Mouse (Mus musculus) limb, embryonic 14.5 days (tissue): Measurements from ENCODE around the gene Bcorl1. TPM values are rescaled to one million over a fixed set of nuclear protein-coding genes. Genes with fewer than 3 reads are reported as not detected.

ENCODE experiments used
- ATAC-seq: fragments of 200-750 bp; cut with Nextera tagmentation; 2 replicates; pipeline ENCODE4 v1.8.0; 2017; ENCODE audit warnings: low read depth, moderate number of reproducible peaks, moderate TSS enrichment; ENCODE audit not compliant: low FRiP score
- DNase-seq: peaks from one replicate; pipeline ENCODE4 v3.0.0-alpha.2; 2015; ENCODE audit warnings: low spot score
- H3K27ac ChIP-seq: fragments of 300-500 bp; sonication (generic); replicated peaks from 2 replicates; pipeline ENCODE4 v1.5.1; 2014; ENCODE audit warnings: low read depth, mild to moderate bottlenecking, low read length, moderate library complexity, mixed read lengths
- H3K27me3 ChIP-seq: fragments of 300-500 bp; sonication (generic); 2 replicates; pipeline ENCODE4 v1.6.1; 2014; ENCODE audit warnings: low read length, mixed read lengths; ENCODE audit not compliant: control insufficient read depth, insufficient read depth
- H3K36me3 ChIP-seq: fragments of 300-500 bp; sonication (generic); 2 replicates; pipeline ENCODE4 v1.6.1; 2014; ENCODE audit warnings: mild to moderate bottlenecking, low read length, moderate library complexity, mixed read lengths; ENCODE audit not compliant: control insufficient read depth, insufficient read depth
- H3K4me1 ChIP-seq: fragments of 300-500 bp; sonication (generic); 2 replicates; pipeline ENCODE4 v1.6.1; 2014; ENCODE audit warnings: antibody characterized with exemption, low read length, mixed read lengths; ENCODE audit not compliant: control insufficient read depth, insufficient read depth
- H3K4me2 ChIP-seq: fragments of 300-500 bp; sonication (generic); replicated peaks from 2 replicates; pipeline ENCODE4 v1.6.1; 2014; ENCODE audit warnings: low read depth, mild to moderate bottlenecking, low read length, moderate library complexity; ENCODE audit not compliant: severe bottlenecking
- H3K4me3 ChIP-seq: fragments of 300-500 bp; sonication (generic); replicated peaks from 2 replicates; pipeline ENCODE4 v1.5.1; 2014; ENCODE audit warnings: low read length
- H3K9ac ChIP-seq: fragments of 300-500 bp; sonication (generic); 2 replicates; pipeline ENCODE4 v1.6.1; 2014; ENCODE audit warnings: mild to moderate bottlenecking, low read depth, low read length, moderate library complexity; ENCODE audit not compliant: severe bottlenecking
- H3K9me3 ChIP-seq: fragments of 300-500 bp; sonication (generic); 2 replicates; pipeline ENCODE4 v1.6.1; 2016; ENCODE audit warnings: low read length; ENCODE audit not compliant: control insufficient read depth
- POLR2A ChIP-seq: fragments of 200-500 bp; IDR thresholded peaks from 2 replicates; pipeline ENCODE4 v1.8.0; 2012; ENCODE audit warnings: inconsistent platforms, mild to moderate bottlenecking, moderate library complexity, borderline replicate concordance; ENCODE audit not compliant: insufficient read depth, insufficient read length; ENCODE audit errors: extremely low read depth
- WGBS: fragments of 180-500 bp; shearing (Covaris S2); extraction: QIAGEN DNeasy Blood & Tissue Kit; methylation state at CpG from one replicate; pipeline ENCODE4 v1.1.7; 2014; 5-methylcytosine and 5-hydroxymethylcytosine counted together
- polyA plus RNA-seq, 2 experiments: library from polyadenylated mRNA; depleted of rRNA in 1 of 2; stranded (reverse) in 1 of 2; unstranded in 1 of 2; fragments of >200 nt; fragmentation: Nextera tagmentation in 1 of 2; extraction: Ambion mirVana in 1 of 2; gene quantifications; 2 replicates each; pipeline versions ENCODE4 v1.2.1 to v1.2.3; 2012 to 2014

Gene Bcorl1
- polyA plus RNA-seq, 2 experiments: 6.8 to 7.9 TPM

DNA sequence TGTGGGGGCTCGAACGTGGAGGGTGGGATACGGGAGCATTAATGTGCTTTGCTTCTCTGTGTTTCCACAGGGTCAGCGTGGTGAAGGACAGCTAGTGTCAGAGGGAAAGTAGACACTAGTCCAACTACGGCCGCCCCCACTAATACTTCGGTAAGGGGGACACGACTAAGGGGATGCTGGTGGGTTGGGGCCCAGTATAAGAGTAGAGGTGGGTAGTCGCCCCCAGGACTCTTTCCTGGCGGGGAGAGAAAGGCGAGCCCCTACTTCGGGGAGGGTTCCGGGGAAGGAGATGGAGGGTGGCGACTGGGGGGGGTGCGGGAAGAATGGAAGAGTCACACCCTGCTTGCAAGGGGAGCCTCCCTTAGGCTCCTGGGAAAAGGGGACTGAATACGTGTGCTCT is 1.6 kb downstream of the Bcorl1 start:
- Histone ChIP-seq H3K27me3 (no peaks in the 10 kb centered on the region), H3K4me2 (peak overlapping the region; percentile 68), H3K9ac (peak overlapping the region; percentile 55; the same call in 1 of the 2 replicates), H3K9me3 (no peaks in the 10 kb centered on the region), H3K4me1 (0 out of 2 replicates have a peak, but pooled peaks cover 5% of the 10 kb centered on the region), H3K4me3 (peak overlapping the region; percentile 52), H3K36me3 (no peaks in the 10 kb centered on the region), H3K27ac (no peak overlapping the region)
- WGBS: 32% methylated on average over 15 of the region's 16 CpGs
- ATAC-seq (no peak), DNase-seq (no peak)
- TF ChIP-seq POLR2A: no peak

GRCm38 (mm10) chrX:48343461-48343952 is 2.3 kb downstream of the Bcorl1 start:
- peak; percentile 56; the same call in 1 of the 2 replicates for TF ChIP-seq POLR2A
- Histone ChIP-seq H3K27ac (peak overlapping the region; percentile 52; the same call in 1 of the 2 replicates), H3K36me3 (no peaks in the 10 kb centered on the region), H3K4me3 (peak overlapping the region; percentile 52), H3K4me1 (0 out of 2 replicates have a peak, but pooled peaks cover 5% of the 10 kb centered on the region), H3K9ac (peak overlapping the region; percentile 61), H3K9me3 (no peaks in the 10 kb centered on the region), H3K27me3 (no peaks in the 10 kb centered on the region), H3K4me2 (peak overlapping the region; percentile 68)
- ATAC-seq (peak; percentile 87), DNase-seq (peak; percentile 80)
- WGBS: 13% methylated on average over 30 of the region's 36 CpGs

DNA sequence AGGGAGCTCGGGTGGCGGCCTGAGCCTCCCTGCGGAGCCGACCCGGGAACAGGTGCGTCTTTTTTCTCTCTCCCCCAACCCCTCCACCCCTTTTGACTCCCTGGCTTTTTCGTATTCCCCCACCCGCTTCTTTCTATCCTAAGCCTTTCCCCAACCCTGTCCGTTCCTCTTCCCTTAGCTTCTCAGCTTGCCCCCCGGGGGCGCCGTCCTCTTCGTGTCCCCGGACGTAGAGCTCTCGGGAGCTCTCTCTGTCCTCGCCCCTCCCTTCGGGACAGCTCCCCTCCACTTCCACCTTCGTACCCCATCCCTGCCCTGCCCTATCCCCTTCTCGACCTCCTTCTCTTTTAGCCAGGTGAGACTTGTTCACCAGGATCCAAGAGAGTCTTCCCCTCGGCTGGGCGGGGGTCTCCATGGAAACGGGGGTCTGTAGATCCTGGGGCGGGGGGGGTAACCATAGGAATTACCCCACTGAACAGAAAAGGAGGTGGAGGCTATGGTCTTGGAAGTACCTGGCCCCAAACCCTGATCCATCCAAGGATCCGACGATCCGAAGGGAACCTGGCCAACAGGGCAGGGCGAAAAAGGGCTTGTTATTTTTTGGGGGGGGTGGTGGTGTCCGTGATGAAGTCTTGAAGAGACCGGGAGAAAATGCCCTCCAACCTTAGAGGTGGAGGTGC is 2.9 kb downstream of the Bcorl1 start:
- no peak for ATAC-seq
- Histone ChIP-seq H3K36me3 (no peaks in the 10 kb centered on the region), H3K27ac (peak overlapping the region; percentile 52; the same call in 1 of the 2 replicates), H3K9ac (peak overlapping the region; percentile 61), H3K4me1 (0 out of 2 replicates have a peak, but pooled peaks cover 5% of the 10 kb centered on the region), H3K27me3 (no peaks in the 10 kb centered on the region), H3K4me2 (peak overlapping the region; percentile 68), H3K9me3 (no peaks in the 10 kb centered on the region), H3K4me3 (peak overlapping the region; percentile 52)
- WGBS: 16% methylated on average over 24 of the region's 30 CpGs
- TF ChIP-seq POLR2A: no peak
- DNase-seq: no peak

DNA sequence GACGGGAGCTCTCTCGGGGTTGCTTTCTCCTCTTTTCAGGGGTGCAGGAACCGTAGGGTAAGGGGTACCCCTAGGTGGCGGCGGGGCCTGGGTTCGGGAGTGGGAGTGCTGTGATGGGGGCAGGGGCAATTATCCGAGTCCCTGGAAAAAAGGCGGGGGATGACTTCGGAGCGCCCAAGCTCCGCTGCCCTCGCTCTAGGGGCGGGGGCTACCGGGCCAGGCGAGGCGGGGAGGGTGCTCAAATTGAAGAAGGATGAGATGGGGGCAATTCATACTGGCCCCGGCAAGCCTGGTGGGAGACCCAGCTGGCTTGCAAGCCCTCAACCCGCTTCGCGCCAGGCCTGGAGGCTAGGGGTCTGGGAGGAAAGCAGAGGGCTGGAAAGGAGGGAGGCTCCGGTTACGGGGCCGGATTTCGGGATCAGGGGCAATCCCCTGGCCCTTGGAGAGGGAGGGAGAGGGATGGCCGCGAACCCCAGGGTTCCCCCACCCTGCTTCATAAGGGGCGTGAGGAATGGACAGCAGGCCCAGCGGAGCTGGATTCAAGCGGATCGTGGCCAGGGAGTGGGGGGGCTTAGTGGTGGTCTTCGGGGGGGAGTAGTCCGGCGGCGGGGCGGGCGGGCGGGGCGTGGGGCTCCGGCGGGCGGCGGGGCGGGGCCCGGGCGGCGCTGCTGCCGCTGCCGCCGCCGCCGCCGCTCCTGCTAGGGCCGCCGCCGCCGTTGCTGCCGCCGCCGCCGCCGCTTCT is 3.7 kb downstream of the Bcorl1 start:
- TF ChIP-seq POLR2A: no peak
- Histone ChIP-seq H3K9ac (peak overlapping the region; percentile 61), H3K36me3 (no peaks in the 10 kb centered on the region), H3K4me3 (peak overlapping the region; percentile 52), H3K4me2 (peak overlapping the region; percentile 68), H3K27ac (0 out of 2 replicates have a peak overlapping the region, but pooled peaks have one; percentile 38), H3K9me3 (no peaks in the 10 kb centered on the region), H3K4me1 (0 out of 2 replicates have a peak, but pooled peaks cover 5% of the 10 kb centered on the region), H3K27me3 (no peaks in the 10 kb centered on the region)
- 22% methylated on average over 16 of the region's 61 CpGs for WGBS
- no peak for DNase-seq
- ATAC-seq: no peak

DNA sequence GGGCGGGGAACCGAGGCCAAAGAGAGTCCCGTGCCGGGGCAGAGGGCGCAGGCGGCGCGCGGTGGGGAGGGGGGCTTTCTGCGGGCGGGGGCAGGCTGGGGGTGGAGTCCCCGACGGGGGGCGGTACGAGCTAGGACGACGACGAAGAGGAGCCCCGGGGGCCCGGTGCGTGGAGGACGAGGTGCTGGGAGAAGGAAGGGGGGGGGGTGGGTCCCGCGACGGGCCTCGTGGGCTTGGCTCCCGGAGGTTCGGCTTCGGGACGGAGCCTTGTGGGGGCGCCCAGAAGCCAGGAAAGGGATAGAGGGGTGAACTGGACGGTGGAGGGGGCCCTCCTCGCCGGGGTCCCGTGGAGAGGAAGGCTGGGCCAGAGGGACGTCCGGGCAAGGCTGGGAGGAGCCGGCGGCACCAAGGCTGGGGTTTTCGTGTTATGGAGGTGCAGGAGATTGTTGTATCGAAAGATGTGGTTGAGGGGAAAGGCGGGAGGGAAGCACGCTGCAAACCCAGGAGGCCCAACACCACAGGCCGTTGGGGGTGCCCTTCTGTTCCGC is 4.3 kb downstream of the Bcorl1 start:
- Histone ChIP-seq H3K9ac (peak overlapping the region; percentile 61), H3K27me3 (no peaks in the 10 kb centered on the region), H3K9me3 (no peaks in the 10 kb centered on the region), H3K36me3 (no peaks in the 10 kb centered on the region), H3K4me3 (peak overlapping the region; percentile 52), H3K27ac (0 out of 2 replicates have a peak overlapping the region, but pooled peaks have one; percentile 38), H3K4me2 (peak overlapping the region; percentile 49), H3K4me1 (0 out of 2 replicates have a peak, but pooled peaks cover 5% of the 10 kb centered on the region)
- ATAC-seq (no peak), DNase-seq (no peak)
- WGBS: 23% methylated on average over 21 of the region's 45 CpGs
- TF ChIP-seq POLR2A: no peak
